Mouse (Mus musculus) bone marrow macrophage, adult 2 months (primary cell): ENCODE measurements around the gene Gm43191. TPM values are rescaled to one million over a fixed set of nuclear protein-coding genes. Genes with fewer than 3 reads are reported as not detected.
"Not testable (repeated sequence)": the region's sequence is repeated elsewhere in the genome, so short reads cannot be mapped to it uniquely, and the experiment has no call there.

Experiments used
- H3K27ac ChIP-seq: 2 replicates; pipeline ENCODE4 v1.5.1; 2012; ENCODE audit warnings: low read depth, low read length; ENCODE audit not compliant: insufficient read depth
- H3K4me1 ChIP-seq: 2 replicates; pipeline ENCODE4 v1.6.1; 2012; ENCODE audit warnings: low read length; ENCODE audit not compliant: control insufficient read depth, insufficient read depth
- H3K4me3 ChIP-seq: 2 replicates; pipeline ENCODE4 v1.5.1; 2012; ENCODE audit warnings: mild to moderate bottlenecking, low read length, moderate library complexity; ENCODE audit not compliant: insufficient read depth
- CTCF ChIP-seq: IDR thresholded peaks from 2 replicates; pipeline ENCODE4 v1.5.1; 2012; ENCODE audit warnings: low read depth, mild to moderate bottlenecking, low read length, moderate library complexity
- POLR2A ChIP-seq: IDR thresholded peaks from 2 replicates; pipeline ENCODE4 v1.6.1; 2012; ENCODE audit warnings: mild to moderate bottlenecking, low read depth, low read length, borderline replicate concordance
- polyA plus RNA-seq: library from polyadenylated mRNA; stranded (reverse); fragments of >200 nt; gene quantifications from 2 replicates; pipeline ENCODE4 v1.2.4, GENCODE M21; 2012; ENCODE audit not compliant: missing spikeins, insufficient read depth, insufficient read length

Gm43191 gene
- polyA plus RNA-seq, 1 experiment, result not detected

DNA sequence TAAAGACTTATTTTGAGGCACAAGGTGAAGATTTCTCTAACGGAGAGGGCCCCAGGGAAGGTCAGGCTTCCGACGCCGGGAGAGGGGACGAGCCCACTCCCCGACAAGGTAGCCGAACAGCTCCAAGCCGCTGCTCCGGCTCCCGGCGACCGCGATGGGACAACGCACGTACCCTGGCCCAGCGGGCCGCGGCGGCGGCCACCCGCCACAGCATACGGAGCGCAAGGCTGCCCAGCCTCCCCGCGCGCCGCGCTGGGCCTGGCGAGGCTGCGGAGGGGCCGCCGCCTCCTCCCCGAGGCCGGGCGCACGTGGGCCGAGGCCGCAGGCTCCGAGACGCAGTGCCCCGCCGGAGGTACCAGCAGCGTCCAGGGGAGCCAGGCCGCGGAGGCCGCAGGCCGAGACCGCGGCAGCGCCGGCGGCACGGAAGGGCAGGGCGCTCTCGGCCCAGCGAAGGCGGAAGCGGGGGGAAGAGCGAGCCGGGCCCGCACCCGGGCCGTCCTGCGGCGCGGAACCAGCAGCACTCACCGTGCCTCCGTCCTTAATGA lies 19.1 kb downstream of the Gm43191 start:
- Histone ChIP-seq H3K4me3 (peak overlapping the region; percentile 95), H3K27ac (peak overlapping the region; percentile 76), H3K4me1 (peaks cover 30% of the 10 kb centered on the region)
- no peak for TF ChIP-seq CTCF
- TF ChIP-seq POLR2A, result no peak

DNA sequence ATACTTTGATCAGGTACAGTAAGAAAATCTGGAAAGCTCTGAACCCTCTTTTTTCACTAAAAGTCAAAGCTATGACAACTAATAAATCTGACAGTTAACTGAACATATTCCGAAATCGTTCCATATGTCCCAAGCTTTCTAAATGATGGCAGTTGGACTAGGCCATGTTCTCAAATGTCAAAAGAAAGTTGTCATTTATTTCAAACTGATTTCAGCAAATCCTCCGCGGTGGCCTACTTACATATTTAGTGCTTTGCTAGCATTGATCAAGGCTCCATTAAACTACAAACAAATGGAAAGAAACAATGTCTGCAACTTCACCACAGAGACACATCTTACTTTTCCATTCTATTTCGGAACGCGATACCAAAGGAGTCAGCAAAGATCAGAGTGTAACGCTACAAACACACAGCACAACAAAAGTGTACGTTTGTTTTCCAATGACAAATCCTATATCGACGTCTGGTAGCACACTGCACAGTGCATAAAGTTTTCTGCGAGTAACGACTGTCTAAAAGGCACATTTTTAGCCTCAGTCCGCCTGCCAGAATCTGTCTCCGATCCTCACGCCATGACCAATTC lies 19.7 kb downstream of the Gm43191 start:
- H3K4me1 ChIP-seq, result peaks cover 35% of the 10 kb centered on the region
- H3K4me3 ChIP-seq, result peak overlapping the region; percentile 95
- TF ChIP-seq POLR2A (no peak), CTCF (no peak)
- peak overlapping the region; percentile 76 for H3K27ac ChIP-seq

GRCm38 (mm10) chr3:116659856-116660430 lies 21.1 kb downstream of the Gm43191 start:
- H3K4me1 ChIP-seq, result peaks cover 38% of the 10 kb centered on the region
- H3K4me3 ChIP-seq, result no peak overlapping the region
- no peak overlapping the region for H3K27ac ChIP-seq
- TF ChIP-seq CTCF, result no peak

DNA sequence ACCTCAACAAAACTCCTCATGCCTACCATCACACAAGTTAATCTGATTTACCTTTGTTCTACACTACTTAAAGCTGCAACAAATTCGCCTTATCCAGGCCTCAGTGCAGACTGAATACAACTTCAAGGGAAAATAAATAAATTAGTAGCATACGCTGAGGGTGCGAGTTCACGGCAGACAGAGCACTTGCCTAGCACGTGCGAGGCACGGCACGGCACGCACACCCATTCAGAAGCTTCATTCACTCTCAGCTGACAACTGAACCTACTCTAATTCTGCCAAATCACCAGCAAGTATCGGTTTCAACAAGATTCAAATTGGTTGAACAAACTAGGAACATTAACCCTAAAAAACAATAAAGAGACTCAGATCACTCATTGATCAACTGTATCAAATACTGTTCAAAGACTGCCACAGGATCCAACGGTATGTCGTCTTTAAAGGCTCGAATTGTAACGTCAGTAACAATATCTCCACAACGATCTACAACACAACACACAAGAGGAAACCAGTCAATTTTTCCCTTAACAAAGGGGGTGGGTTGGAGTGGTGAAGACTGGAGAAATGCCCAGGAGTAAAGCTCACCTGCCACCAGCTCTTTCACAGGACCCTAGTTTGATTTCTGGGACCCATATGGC lies 22.0 kb downstream of the Gm43191 start:
- H3K4me1 ChIP-seq, result peaks cover 40% of the 10 kb centered on the region
- no peak overlapping the region for H3K27ac ChIP-seq
- no peak overlapping the region for H3K4me3 ChIP-seq
- no peak for TF ChIP-seq POLR2A
- no peak for TF ChIP-seq CTCF

- peaks cover 48% of the 10 kb centered on the region for H3K4me1 ChIP-seq
These were observed 24.7 kb downstream of the Gm43191 start for GRCm38 (mm10) chr3:116656184-116656965.

DNA sequence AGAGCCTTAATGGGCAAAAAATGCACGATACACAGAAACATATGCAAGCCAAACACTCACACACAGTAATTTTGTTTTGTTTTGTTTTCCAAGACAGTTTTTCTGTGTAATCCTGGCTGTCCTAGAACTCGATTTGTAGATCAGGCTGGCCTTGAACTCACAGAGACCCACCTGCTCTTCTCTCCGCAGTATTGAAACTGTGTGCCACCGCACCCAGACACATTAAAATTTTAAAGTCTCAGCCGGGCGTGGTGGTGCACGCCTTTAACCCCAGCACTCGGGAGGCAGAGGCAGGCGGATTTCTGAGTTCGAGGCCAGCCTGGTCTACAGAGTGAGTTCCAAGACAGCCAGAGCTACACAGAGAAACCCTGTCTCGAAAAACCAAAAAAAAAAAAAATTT lies 27.0 kb downstream of the Gm43191 start:
- H3K4me1 ChIP-seq, result peaks cover 51% of the 10 kb centered on the region
- not testable (repeated sequence) for H3K4me3 ChIP-seq, H3K27ac ChIP-seq

More at GRCm38 (mm10) chr3:116656184-116656965, 24.7 kb downstream of the Gm43191 start:
- TF ChIP-seq CTCF (no peak), POLR2A (no peak)
- H3K27ac ChIP-seq, result no peak overlapping the region
- no peak overlapping the region for H3K4me3 ChIP-seq

DNA sequence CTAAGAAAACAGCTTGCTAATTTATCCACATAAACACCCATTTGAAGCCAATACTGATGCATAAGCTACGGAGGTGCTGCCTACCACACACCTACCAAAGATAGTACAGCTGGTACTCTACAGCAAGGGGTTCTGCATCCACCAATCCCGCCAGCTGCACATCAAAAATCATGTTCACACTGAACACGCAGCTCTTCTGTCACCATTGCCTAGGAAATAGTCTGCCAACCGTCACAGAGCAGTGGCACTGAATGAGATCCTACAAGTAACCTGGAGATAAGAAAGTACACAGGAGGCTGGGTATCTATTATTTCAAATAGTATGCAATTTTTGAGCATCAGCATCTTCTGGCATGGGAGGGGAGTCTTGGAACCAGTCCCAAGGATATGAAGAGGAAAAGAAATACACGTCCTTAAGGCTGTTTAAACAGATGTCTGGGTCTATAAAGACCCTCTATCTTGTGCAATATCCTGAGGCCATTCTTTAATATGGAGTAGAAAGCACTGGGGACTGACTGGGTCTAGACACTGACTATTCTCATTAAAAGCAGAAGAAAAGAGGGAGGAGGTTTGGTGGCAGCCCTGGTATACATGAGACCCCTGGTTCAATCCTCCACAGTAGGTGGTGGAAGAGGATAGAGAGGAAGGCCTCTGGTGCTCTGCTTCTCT lies 27.6 kb downstream of the Gm43191 start:
- no peak for TF ChIP-seq CTCF
- no peak for TF ChIP-seq POLR2A
- Histone ChIP-seq H3K4me3 (no peak overlapping the region), H3K27ac (no peak overlapping the region), H3K4me1 (peaks cover 51% of the 10 kb centered on the region)

- TF ChIP-seq POLR2A, result no peak
- no peak for TF ChIP-seq CTCF
- Histone ChIP-seq H3K4me3 (no peak overlapping the region), H3K4me1 (peaks cover 45% of the 10 kb centered on the region), H3K27ac (no peak overlapping the region)
These were observed 29.0 kb downstream of the Gm43191 start for GRCm38 (mm10) chr3:116652033-116652446.

DNA sequence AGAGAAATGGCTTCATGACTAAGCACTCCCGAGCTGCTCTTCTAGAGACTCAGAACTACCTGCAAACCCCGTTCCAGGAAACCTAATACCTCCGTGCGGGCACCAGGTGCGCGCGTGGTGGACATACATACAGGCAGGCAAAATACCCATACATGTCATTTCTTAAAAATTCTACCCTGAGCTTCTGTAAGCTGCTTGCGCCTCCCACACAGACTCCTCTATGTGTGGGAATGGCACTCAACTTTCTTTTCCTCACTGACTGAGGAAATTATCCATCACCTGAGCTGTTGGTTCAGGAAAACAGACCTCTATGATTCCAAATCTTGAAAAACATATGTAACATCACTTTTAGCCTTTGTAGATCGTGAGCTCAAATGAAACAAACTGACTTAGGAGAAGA lies 30.4 kb downstream of the Gm43191 start:
- H3K4me1 ChIP-seq, result peaks cover 37% of the 10 kb centered on the region
- H3K4me3 ChIP-seq, result no peak overlapping the region
- TF ChIP-seq CTCF (no peak), POLR2A (no peak)
- H3K27ac ChIP-seq, result no peak overlapping the region

- H3K4me1 ChIP-seq, result peaks cover 35% of the 10 kb centered on the region
- peak overlapping the region; percentile 69 for H3K27ac ChIP-seq
- H3K4me3 ChIP-seq, result no peak overlapping the region
- no peak for TF ChIP-seq POLR2A
- no peak for TF ChIP-seq CTCF
These were observed 32.3 kb downstream of the Gm43191 start for GRCm38 (mm10) chr3:116648805-116649204.
